Mouse (Mus musculus): ENCODE data around the gene Eif4h.
A peak's percentile ranks its signal among the peaks of the same experiment; 100 is the strongest.

GRCm38 (mm10) chr5:134650926-134651325, 11.6 kb upstream of the Eif4h start:
- TF ChIP-seq CTCF (IDR thresholded peaks at IDR 0.05; ENCODE audit: low read depth): peak; percentile 43
- TF ChIP-seq EP300 (IDR thresholded peaks at IDR 0.05; ENCODE audit: low read depth): no peak
